Comparison of ENCODE assay signal across 9 mouse cellular contexts in the genomic region with DNA sequence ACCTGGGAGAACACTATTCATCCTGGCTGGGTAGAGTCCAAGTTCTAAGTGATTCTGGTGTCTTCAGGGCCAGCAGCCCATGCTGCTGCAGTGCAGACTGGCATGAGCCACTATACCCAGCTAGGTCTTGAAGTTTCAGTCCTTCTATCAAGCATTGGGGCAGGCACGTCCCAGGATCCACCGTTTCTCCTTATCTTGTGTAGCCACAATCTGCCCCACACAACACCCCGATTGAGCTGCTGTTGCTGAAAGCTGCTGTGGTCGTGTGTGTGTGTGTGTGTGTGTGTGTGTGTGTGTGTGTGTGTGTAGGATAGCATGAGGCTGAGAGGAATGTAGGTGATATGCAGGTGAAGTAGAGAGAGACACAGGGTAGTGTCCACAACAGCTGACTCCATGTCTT. TPM values are rescaled to one million over a fixed set of nuclear protein-coding genes. Genes with fewer than 3 reads are reported as not detected.
DNase-seq lines count a peak whose midpoint lies in the region; ATAC-seq and TF ChIP-seq lines count a peak whose summit lies in the region.
"Had no signal": no experiment of that assay in that cellular context is flagged by ENCODE, and none has a peak within 500 bp of the region (broad histone marks: within the 10 kb centered on the region; RNA-seq: fewer than 3 reads in every experiment).

No protein-coding gene starts in this region.

- no peak for ATAC-seq in intestine, embryonic 16.5 days
- ATAC-seq in intestine, embryonic 15.5 days: no peak
- no peak for ATAC-seq in stomach, embryonic 16.5 days (ENCODE audit: insufficient read depth, low FRiP score)
- no peak for ATAC-seq in stomach, postnatal 0 days (ENCODE audit: low FRiP score, low TSS enrichment)
- peak; percentile 54; the same call in 1 of the 2 replicates for ATAC-seq in liver, embryonic 12.5 days

- no peaks in the 10 kb centered on the region for H3K27me3 ChIP-seq in intestine, embryonic 16.5 days (replicated peaks; ENCODE audit: control insufficient read depth, insufficient read depth, low read length)
- no peaks in the 10 kb centered on the region for H3K27me3 ChIP-seq in intestine, embryonic 15.5 days (replicated peaks)
- H3K27me3 ChIP-seq in stomach, embryonic 16.5 days (ENCODE audit: control insufficient read depth, insufficient read depth, low read length): no peaks in the 10 kb centered on the region
- H3K27me3 ChIP-seq in stomach, postnatal 0 days (ENCODE audit: control insufficient read depth, insufficient read depth, low read length): no peaks in the 10 kb centered on the region
- H3K27me3 ChIP-seq in liver, embryonic 12.5 days (replicated peaks): no peaks in the 10 kb centered on the region

- H3K4me3 ChIP-seq in intestine, embryonic 16.5 days (ENCODE audit: low read length): no peak overlapping the region
- no peak overlapping the region for H3K4me3 ChIP-seq in intestine, embryonic 15.5 days (replicated peaks)
- no peak overlapping the region for H3K4me3 ChIP-seq in stomach, embryonic 16.5 days (replicated peaks; ENCODE audit: low read length)
- H3K4me3 ChIP-seq in stomach, postnatal 0 days (ENCODE audit: low read depth, low read length): no peak overlapping the region
- H3K4me3 ChIP-seq in liver, embryonic 12.5 days: no peak overlapping the region
- H3K4me3 ChIP-seq: erythroblast, embryonic 14.5 days had no signal

- no peaks in the 10 kb centered on the region for H3K36me3 ChIP-seq in intestine, embryonic 16.5 days (ENCODE audit: control insufficient read depth, insufficient read depth, low read length)
- 0 out of 2 replicates have a peak, but pooled peaks cover 4% of the 10 kb centered on the region for H3K36me3 ChIP-seq in intestine, embryonic 15.5 days
- H3K36me3 ChIP-seq in stomach, embryonic 16.5 days (ENCODE audit: control insufficient read depth, insufficient read depth, low read length): no peaks in the 10 kb centered on the region
- peaks cover 3% of the 10 kb centered on the region; the same call in 1 of the 2 replicates for H3K36me3 ChIP-seq in stomach, postnatal 0 days (ENCODE audit: control insufficient read depth, insufficient read depth, low read length)
- peaks cover 28% of the 10 kb centered on the region for H3K36me3 ChIP-seq in liver, embryonic 12.5 days

- no peak for TF ChIP-seq EP300 in stomach, postnatal 0 days (optimal IDR thresholded peaks at IDR 0.05)

- H3K4me1 ChIP-seq in intestine, embryonic 16.5 days (ENCODE audit: control insufficient read depth, insufficient read depth, low read length): peaks cover 30% of the 10 kb centered on the region
- peaks cover 11% of the 10 kb centered on the region for H3K4me1 ChIP-seq in intestine, embryonic 15.5 days (replicated peaks)
- H3K4me1 ChIP-seq in stomach, embryonic 16.5 days (ENCODE audit: control insufficient read depth, insufficient read depth, low read length): peaks cover 21% of the 10 kb centered on the region
- H3K4me1 ChIP-seq in stomach, postnatal 0 days (replicated peaks; ENCODE audit: control insufficient read depth, insufficient read depth): no peaks in the 10 kb centered on the region; the same call in none of the 2 replicates
- H3K4me1 ChIP-seq in liver, embryonic 12.5 days: peaks cover 21% of the 10 kb centered on the region

- no peak for TF ChIP-seq CTCF in stomach, postnatal 0 days (IDR thresholded peaks at IDR 0.05; ENCODE audit: low read depth)

- H3K4me2 ChIP-seq in intestine, embryonic 16.5 days (ENCODE audit: low read depth, low read length): no peak overlapping the region
- H3K4me2 ChIP-seq in intestine, embryonic 15.5 days (replicated peaks): no peak overlapping the region
- no peak overlapping the region for H3K4me2 ChIP-seq in stomach, embryonic 16.5 days (ENCODE audit: low read depth, low read length)
- H3K4me2 ChIP-seq in stomach, postnatal 0 days (replicated peaks; ENCODE audit: low read depth): no peak overlapping the region
- no peak overlapping the region for H3K4me2 ChIP-seq in liver, embryonic 12.5 days

- DNase-seq in stomach, postnatal 0 days (ENCODE audit: low spot score): no peak
- no peak for DNase-seq in embryo, embryonic 9.5 days (ENCODE audit: extremely low spot score)
- DNase-seq in ovary, postnatal 14 days (ENCODE audit: low spot score): no peak
- DNase-seq: cerebellum, adult 11-12 months had no signal

- 0 out of 2 replicates have a peak overlapping the region, but pooled peaks have one; percentile 9 for H3K27ac ChIP-seq in intestine, embryonic 16.5 days (ENCODE audit: low read length)
- no peak overlapping the region for H3K27ac ChIP-seq in intestine, embryonic 15.5 days
- no peak overlapping the region for H3K27ac ChIP-seq in stomach, embryonic 16.5 days (ENCODE audit: low read length)
- no peak overlapping the region for H3K27ac ChIP-seq in stomach, postnatal 0 days (replicated peaks)
- peak overlapping the region; percentile 42; the same call in 1 of the 2 replicates for H3K27ac ChIP-seq in liver, embryonic 12.5 days

- H3K9ac ChIP-seq in intestine, embryonic 16.5 days (ENCODE audit: low read depth, low read length): 0 out of 2 replicates have a peak overlapping the region, but pooled peaks have one; percentile 21
- no peak overlapping the region for H3K9ac ChIP-seq in intestine, embryonic 15.5 days
- H3K9ac ChIP-seq in stomach, embryonic 16.5 days (ENCODE audit: low read length): 0 out of 2 replicates have a peak overlapping the region, but pooled peaks have one; percentile 28
- H3K9ac ChIP-seq in stomach, postnatal 0 days (ENCODE audit: low read length): no peak overlapping the region
- no peak overlapping the region for H3K9ac ChIP-seq in liver, embryonic 12.5 days

- 72% methylated on average over 4 of the region's 4 CpGs for WGBS in intestine, embryonic 16.5 days
- WGBS in intestine, embryonic 15.5 days: 73% methylated on average over 4 of the region's 4 CpGs
- 76% methylated on average over 4 of the region's 4 CpGs for WGBS in stomach, embryonic 16.5 days
- 63% methylated on average over 4 of the region's 4 CpGs for WGBS in stomach, postnatal 0 days
- 20% methylated on average over 4 of the region's 4 CpGs for WGBS in liver, embryonic 12.5 days (ENCODE audit: insufficient replicate concordance)

- H3K9me3 ChIP-seq in intestine, embryonic 16.5 days (ENCODE audit: control insufficient read depth, low read length): no peaks in the 10 kb centered on the region
- no peaks in the 10 kb centered on the region for H3K9me3 ChIP-seq in intestine, embryonic 15.5 days
- no peaks in the 10 kb centered on the region for H3K9me3 ChIP-seq in stomach, embryonic 16.5 days (replicated peaks; ENCODE audit: control insufficient read depth, low read length)
- no peaks in the 10 kb centered on the region for H3K9me3 ChIP-seq in stomach, postnatal 0 days (ENCODE audit: control insufficient read depth, low read length)
- no peaks in the 10 kb centered on the region for H3K9me3 ChIP-seq in liver, embryonic 12.5 days (replicated peaks)

RNA-seq across cellular contexts. Expression of a gene that starts 20.8 kb away (rescaled TPM):
- 43.4 and 46.4 TPM in 2 replicates for polyA plus RNA-seq in intestine, embryonic 16.5 days (2015; fragmentation: Nextera tagmentation; extraction: Ambion mirVana)
- 44.5 and 45.3 TPM in 2 replicates for polyA plus RNA-seq in intestine, embryonic 15.5 days (2015; fragmentation: Nextera tagmentation; extraction: Ambion mirVana)
- 26.1 and 27.4 TPM in 2 replicates for polyA plus RNA-seq in stomach, embryonic 16.5 days (2015; fragmentation: Nextera tagmentation; extraction: Ambion mirVana)
- 27.9 and 29.7 TPM in 2 replicates for polyA plus RNA-seq in stomach, postnatal 0 days (2015; fragmentation: Nextera tagmentation; extraction: Ambion mirVana)
- 27.9 and 28.0 TPM in 2 replicates for polyA plus RNA-seq in liver, embryonic 12.5 days (2016; fragmentation: Nextera tagmentation; extraction: Ambion mirVana)

Comparison
In these comparisons a context has a peak if more than half of its experiments do, and no peak if none do; other contexts are left out.
1. H3K27ac ChIP-seq: peak in intestine, embryonic 16.5 days (single experiment) and liver, embryonic 12.5 days (single experiment); none in intestine, embryonic 15.5 days (single experiment), stomach, embryonic 16.5 days (single experiment) and stomach, postnatal 0 days (single experiment).
2. H3K9ac ChIP-seq: peak in intestine, embryonic 16.5 days (single experiment) and stomach, embryonic 16.5 days (single experiment); none in intestine, embryonic 15.5 days (single experiment), stomach, postnatal 0 days (single experiment) and liver, embryonic 12.5 days (single experiment).